Mouse (Mus musculus): ENCODE measurements around the gene Ttc16. TPM values are rescaled to one million over a fixed set of nuclear protein-coding genes. Genes with fewer than 3 reads are reported as not detected.

Ttc16 gene
- not detected for total RNA-seq (2023)

DNA sequence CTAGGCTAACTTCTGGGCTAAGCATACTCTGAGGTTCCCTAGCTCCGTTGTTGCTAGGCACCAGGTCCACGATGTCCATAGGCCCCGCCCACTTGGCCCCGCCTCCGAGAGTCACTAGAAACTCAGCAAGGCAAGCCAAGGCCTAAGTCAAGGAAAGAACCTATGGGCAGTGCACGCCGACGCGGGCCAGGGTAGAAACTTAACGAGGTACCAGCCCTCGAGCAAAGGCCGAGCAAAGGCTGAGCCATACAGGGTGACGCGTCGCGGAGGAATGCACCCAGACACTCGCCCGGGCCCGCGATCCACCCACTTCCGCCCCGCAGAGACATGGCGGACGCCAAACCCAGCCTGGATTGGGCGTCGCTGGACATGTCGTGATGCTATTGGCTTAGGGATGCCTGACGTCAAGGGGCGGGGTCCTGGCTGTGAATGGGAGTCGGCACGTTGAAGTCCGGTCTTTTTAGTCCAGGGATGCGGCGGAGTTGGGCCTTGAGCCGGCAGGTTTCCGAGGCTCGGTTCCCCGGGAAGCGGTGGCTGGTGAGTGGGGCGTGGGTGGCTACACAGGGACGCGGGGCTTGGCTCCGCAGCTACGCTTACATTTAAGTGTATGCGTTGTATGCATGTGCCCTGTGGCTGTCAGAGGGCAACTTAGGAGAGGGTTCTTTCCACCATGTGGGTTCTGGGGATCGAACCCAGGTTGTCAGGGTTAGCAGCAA, at the start of gene Ttc16, which contains the start of gene Ptrh1:
Gene Ttc16 (minus strand): TSS at position 275 of the 716 bp plus-strand sequence.
Gene Ptrh1 (plus strand): TSS at position 428 of the 716 bp plus-strand sequence.

GRCm38 (mm10) chr2:32784048-32784681, 8.7 kb upstream of the Ttc16 start, which contains the start of gene Cfap157:
Gene Cfap157 (minus strand): TSS chr2:32784428.

GRCm38 (mm10) chr2:32757056-32757845, 18.2 kb downstream of the Ttc16 start, which contains the start of gene Tor2a:
Gene Tor2a (plus strand): TSS chr2:32757234.

DNA sequence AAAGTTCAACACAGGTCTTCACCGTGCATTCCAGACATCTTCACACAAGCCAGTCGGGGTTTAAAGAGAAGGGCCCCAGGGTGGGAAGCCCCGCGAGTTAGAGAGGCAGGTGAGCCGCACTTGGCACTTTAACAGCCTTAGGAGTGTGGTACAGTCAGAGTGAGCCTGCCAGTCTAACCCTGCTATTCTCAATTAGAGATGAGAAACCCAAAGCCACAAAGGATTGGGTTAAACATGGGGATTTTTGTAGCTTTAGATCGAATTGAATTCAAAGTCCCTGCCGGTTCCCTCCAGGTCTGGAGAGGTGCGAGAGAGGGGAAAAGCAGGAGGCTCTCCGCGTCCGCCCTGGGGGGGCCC, 34.5 kb downstream of the Ttc16 start, which contains the start of gene 6330409D20Rik:
Gene 6330409D20Rik (minus strand): TSS at position 101 of the 357 bp plus-strand sequence.

DNA sequence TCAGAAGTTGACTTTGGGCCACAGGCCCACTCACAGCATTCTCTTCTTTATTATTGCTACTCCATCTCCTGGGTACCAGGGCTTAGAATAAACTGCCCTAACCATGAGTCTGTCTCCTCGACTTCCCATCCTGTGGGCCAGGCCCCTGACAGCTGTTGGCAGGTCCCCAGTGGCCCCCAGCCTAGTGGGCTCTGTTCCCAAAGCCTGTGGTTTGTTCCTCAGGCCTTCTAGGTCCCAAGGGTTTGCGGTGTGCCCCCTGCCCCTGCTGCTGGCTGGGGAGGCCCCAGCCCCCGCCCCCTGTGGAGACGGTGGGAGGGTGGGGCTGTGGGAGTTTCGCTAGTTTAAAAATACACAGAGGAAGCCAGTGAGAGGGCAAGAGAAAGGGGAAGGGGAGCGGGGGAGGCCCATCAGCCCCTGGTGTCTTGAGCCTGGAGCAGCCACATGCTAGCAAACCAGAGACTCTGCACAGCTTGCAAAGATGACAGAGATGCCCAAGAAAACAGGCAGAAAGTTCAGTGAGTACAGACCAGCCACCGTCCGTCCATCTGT, 54.7 kb downstream of the Ttc16 start, which contains the start of gene Sh2d3c:
Gene Sh2d3c (plus strand): TSS at position 375 of the 549 bp plus-strand sequence.

GRCm38 (mm10) chr2:32712934-32713817, 62.3 kb downstream of the Ttc16 start, which contains the start of gene Cdk9:
Gene Cdk9 (minus strand): TSS chr2:32713076.

Other genes starting within 250 kb of the Ttc16 start
- 137 TPM for gene Fam102a, start 240.3 kb downstream of the Ttc16 start, total RNA-seq (2023)
- 63.7 TPM for gene Dpm2, start 204.8 kb downstream of the Ttc16 start, total RNA-seq (2023)
- gene Pip5kl1, start 200.8 kb downstream of the Ttc16 start, total RNA-seq (2023), result 0.89 TPM
- gene 9430097D07Rik, start 199.9 kb downstream of the Ttc16 start, total RNA-seq (2023), result not detected
- 21.0 TPM for gene St6galnac4, start 188.5 kb downstream of the Ttc16 start, total RNA-seq (2023)
- gene St6galnac6, start 175.9 kb downstream of the Ttc16 start, total RNA-seq (2023), result 2.3 TPM
- gene Ak1, start 153.9 kb downstream of the Ttc16 start, total RNA-seq (2023), result not detected
- gene Eng, start 129.0 kb downstream of the Ttc16 start, total RNA-seq (2023), result 19.8 TPM
- 28.2 TPM for gene Fpgs, start 71.5 kb downstream of the Ttc16 start, total RNA-seq (2023)
- gene Cdk9, start 62.6 kb downstream of the Ttc16 start, total RNA-seq (2023), result 99.3 TPM
- 102 TPM for gene Sh2d3c, start 54.6 kb downstream of the Ttc16 start, total RNA-seq (2023)
- not detected for gene 6330409D20Rik, start 34.6 kb downstream of the Ttc16 start, total RNA-seq (2023)
- gene Tor2a, start 18.4 kb downstream of the Ttc16 start, total RNA-seq (2023), result 27.7 TPM
- gene Ptrh1, start 153 bp upstream of the Ttc16 start, total RNA-seq (2023), result 3.4 TPM
- gene Cfap157, start 8.8 kb upstream of the Ttc16 start, total RNA-seq (2023), result not detected
- gene Stxbp1, start 71.6 kb upstream of the Ttc16 start, total RNA-seq (2023), result 0.86 TPM
- 0.61 TPM for gene Fam129b, start 100.5 kb upstream of the Ttc16 start, total RNA-seq (2023)
- gene Rpl12, start 185.9 kb upstream of the Ttc16 start, total RNA-seq (2023), result 1,359 TPM
- 10.7 TPM for gene Lrsam1, start 186.0 kb upstream of the Ttc16 start, total RNA-seq (2023)
- 7.0 TPM for gene Slc2a8, start 206.4 kb upstream of the Ttc16 start, total RNA-seq (2023)